Mouse (Mus musculus): ENCODE measurements around the gene Gak. TPM values are rescaled to one million over a fixed set of nuclear protein-coding genes. Genes with fewer than 3 reads are reported as not detected.
A peak's percentile ranks its signal among the peaks of the same experiment; 100 is the strongest.
"Not testable (repeated sequence)": the region's sequence is repeated elsewhere in the genome, so short reads cannot be mapped to it uniquely, and the experiment has no call there.

Gene Gak
- polyA plus RNA-seq, 1 experiment from 2014 or later = 29.4 TPM

- H3K4me3 ChIP-seq (ENCODE audit: low read depth, low read length) = no peak overlapping the region
These were observed 6.6 kb upstream of the Gak start for GRCm38 (mm10) chr5:108636172-108636571.

GRCm38 (mm10) chr5:108634088-108634487 lies 4.5 kb upstream of the Gak start:
- not testable (repeated sequence) for H3K27ac ChIP-seq (ENCODE audit: low read depth, low read length); ATAC-seq (replicated peaks; ENCODE audit: insufficient number of reproducible peaks, low FRiP score, low TSS enrichment); H3K9me3 ChIP-seq (replicated peaks; ENCODE audit: control insufficient read depth, low read length); H3K27me3 ChIP-seq (ENCODE audit: control insufficient read depth, insufficient read depth, low read length); H3K4me3 ChIP-seq (ENCODE audit: low read depth, low read length); H3K4me2 ChIP-seq; H3K36me3 ChIP-seq (ENCODE audit: control insufficient read depth, insufficient read depth, low read length); H3K9ac ChIP-seq (ENCODE audit: low read depth, low read length); H3K4me1 ChIP-seq (ENCODE audit: control insufficient read depth, insufficient read depth, low read length)
- WGBS (ENCODE audit: insufficient replicate concordance) = 85% methylated on average over 2 of the region's 3 CpGs

More at GRCm38 (mm10) chr5:108636172-108636571, 6.6 kb upstream of the Gak start:
- no peaks in the 10 kb centered on the region for H3K9me3 ChIP-seq (replicated peaks; ENCODE audit: control insufficient read depth, low read length)
- no peaks in the 10 kb centered on the region for H3K36me3 ChIP-seq (ENCODE audit: control insufficient read depth, insufficient read depth, low read length)
- H3K4me2 ChIP-seq = no peak overlapping the region
- no peaks in the 10 kb centered on the region for H3K4me1 ChIP-seq (ENCODE audit: control insufficient read depth, insufficient read depth, low read length)
- no peak overlapping the region for H3K27ac ChIP-seq (ENCODE audit: low read depth, low read length)
- no peak for ATAC-seq (replicated peaks; ENCODE audit: insufficient number of reproducible peaks, low FRiP score, low TSS enrichment)
- H3K27me3 ChIP-seq (ENCODE audit: control insufficient read depth, insufficient read depth, low read length) = no peaks in the 10 kb centered on the region
- no peak overlapping the region for H3K9ac ChIP-seq (ENCODE audit: low read depth, low read length)
- WGBS (ENCODE audit: insufficient replicate concordance) = 63% methylated on average over 4 of the region's 4 CpGs

GRCm38 (mm10) chr5:108633676-108634075 lies 4.1 kb upstream of the Gak start:
- Histone ChIP-seq H3K4me2 (no peak overlapping the region), H3K9ac (ENCODE audit: low read depth, low read length) (no peak overlapping the region), H3K4me1 (ENCODE audit: control insufficient read depth, insufficient read depth, low read length) (peaks cover 8% of the 10 kb centered on the region), H3K36me3 (ENCODE audit: control insufficient read depth, insufficient read depth, low read length) (no peaks in the 10 kb centered on the region), H3K4me3 (ENCODE audit: low read depth, low read length) (no peak overlapping the region), H3K27me3 (ENCODE audit: control insufficient read depth, insufficient read depth, low read length) (no peaks in the 10 kb centered on the region), H3K27ac (ENCODE audit: low read depth, low read length) (no peak overlapping the region), H3K9me3 (replicated peaks; ENCODE audit: control insufficient read depth, low read length) (no peaks in the 10 kb centered on the region)
- ATAC-seq (replicated peaks; ENCODE audit: insufficient number of reproducible peaks, low FRiP score, low TSS enrichment) = no peak
- 85% methylated on average over 4 of the region's 4 CpGs for WGBS (ENCODE audit: insufficient replicate concordance)

- peaks cover 6% of the 10 kb centered on the region for H3K36me3 ChIP-seq (ENCODE audit: control insufficient read depth, insufficient read depth, low read length)
- ATAC-seq (replicated peaks; ENCODE audit: insufficient number of reproducible peaks, low FRiP score, low TSS enrichment) = peak; percentile 83
- H3K4me3 ChIP-seq (ENCODE audit: low read depth, low read length) = peak overlapping the region; percentile 96
- no peaks in the 10 kb centered on the region for H3K9me3 ChIP-seq (replicated peaks; ENCODE audit: control insufficient read depth, low read length)
- 2% methylated on average over 32 of the region's 32 CpGs for WGBS (ENCODE audit: insufficient replicate concordance)
- H3K9ac ChIP-seq (ENCODE audit: low read depth, low read length) = peak overlapping the region; percentile 96
- H3K4me2 ChIP-seq = peak overlapping the region; percentile 93
- no peaks in the 10 kb centered on the region for H3K27me3 ChIP-seq (ENCODE audit: control insufficient read depth, insufficient read depth, low read length)
- H3K4me1 ChIP-seq (ENCODE audit: control insufficient read depth, insufficient read depth, low read length) = peaks cover 12% of the 10 kb centered on the region
- peak overlapping the region; percentile 90 for H3K27ac ChIP-seq (ENCODE audit: low read depth, low read length)
These were observed 493 bp downstream of the Gak start for GRCm38 (mm10) chr5:108628891-108629633.

- Histone ChIP-seq H3K9ac (ENCODE audit: low read depth, low read length) (no peak overlapping the region), H3K27ac (ENCODE audit: low read depth, low read length) (no peak overlapping the region), H3K4me2 (no peak overlapping the region), H3K36me3 (ENCODE audit: control insufficient read depth, insufficient read depth, low read length) (peaks cover 20% of the 10 kb centered on the region), H3K4me3 (ENCODE audit: low read depth, low read length) (no peak overlapping the region), H3K4me1 (ENCODE audit: control insufficient read depth, insufficient read depth, low read length) (peaks cover 12% of the 10 kb centered on the region), H3K27me3 (ENCODE audit: control insufficient read depth, insufficient read depth, low read length) (no peaks in the 10 kb centered on the region), H3K9me3 (replicated peaks; ENCODE audit: control insufficient read depth, low read length) (no peaks in the 10 kb centered on the region)
- ATAC-seq (replicated peaks; ENCODE audit: insufficient number of reproducible peaks, low FRiP score, low TSS enrichment) = no peak
- 66% methylated on average over 4 of the region's 4 CpGs for WGBS (ENCODE audit: insufficient replicate concordance)
These were observed 3.4 kb downstream of the Gak start for GRCm38 (mm10) chr5:108626050-108626660.

- H3K27ac ChIP-seq (ENCODE audit: low read depth, low read length) = no peak overlapping the region; the same call in 1 of the 2 replicates
These were observed 7.7 kb downstream of the Gak start for GRCm38 (mm10) chr5:108621870-108622269.

GRCm38 (mm10) chr5:108610426-108610825 lies 19.1 kb downstream of the Gak start:
- H3K4me1 ChIP-seq (ENCODE audit: control insufficient read depth, insufficient read depth, low read length) = no peaks in the 10 kb centered on the region
- no peaks in the 10 kb centered on the region for H3K9me3 ChIP-seq (replicated peaks; ENCODE audit: control insufficient read depth, low read length)
- no peak for ATAC-seq (replicated peaks; ENCODE audit: insufficient number of reproducible peaks, low FRiP score, low TSS enrichment)
- no peaks in the 10 kb centered on the region for H3K27me3 ChIP-seq (ENCODE audit: control insufficient read depth, insufficient read depth, low read length)
- H3K4me3 ChIP-seq (ENCODE audit: low read depth, low read length) = no peak overlapping the region
- WGBS (ENCODE audit: insufficient replicate concordance) = 85% methylated on average over 1 of the region's 1 CpGs
- H3K4me2 ChIP-seq = no peak overlapping the region
- no peak overlapping the region for H3K9ac ChIP-seq (ENCODE audit: low read depth, low read length)
- H3K36me3 ChIP-seq (ENCODE audit: control insufficient read depth, insufficient read depth, low read length) = peaks cover 39% of the 10 kb centered on the region
- H3K27ac ChIP-seq (ENCODE audit: low read depth, low read length) = no peak overlapping the region

More at GRCm38 (mm10) chr5:108621870-108622269, 7.7 kb downstream of the Gak start:
- no peaks in the 10 kb centered on the region for H3K27me3 ChIP-seq (ENCODE audit: control insufficient read depth, insufficient read depth, low read length)
- no peak overlapping the region for H3K4me3 ChIP-seq (ENCODE audit: low read depth, low read length)
- ATAC-seq (replicated peaks; ENCODE audit: insufficient number of reproducible peaks, low FRiP score, low TSS enrichment) = no peak
- H3K36me3 ChIP-seq (ENCODE audit: control insufficient read depth, insufficient read depth, low read length) = peaks cover 24% of the 10 kb centered on the region
- H3K9ac ChIP-seq (ENCODE audit: low read depth, low read length) = no peak overlapping the region
- no peaks in the 10 kb centered on the region for H3K9me3 ChIP-seq (replicated peaks; ENCODE audit: control insufficient read depth, low read length)
- 47% methylated on average over 2 of the region's 2 CpGs for WGBS (ENCODE audit: insufficient replicate concordance)
- H3K4me2 ChIP-seq = no peak overlapping the region
- H3K4me1 ChIP-seq (ENCODE audit: control insufficient read depth, insufficient read depth, low read length) = no peaks in the 10 kb centered on the region

DNA sequence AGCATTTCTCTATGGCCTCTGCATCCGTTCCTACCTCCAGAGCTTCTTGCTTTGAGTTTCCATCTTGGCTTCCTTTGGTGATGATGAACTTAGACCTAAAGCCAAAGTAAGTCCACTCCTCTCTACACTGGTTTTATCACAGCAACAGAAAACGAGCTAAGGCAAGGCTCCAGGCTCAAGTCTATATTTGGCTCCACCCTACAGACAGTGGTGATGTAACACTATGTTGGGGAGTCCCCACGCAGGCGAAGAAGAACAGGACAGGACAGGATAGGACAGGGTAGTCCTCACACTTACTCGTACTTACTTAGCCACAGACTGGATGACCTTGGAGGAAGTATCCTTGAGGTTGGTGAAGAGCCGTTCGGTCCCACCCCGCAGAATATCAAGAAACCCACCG lies 27.0 kb downstream of the Gak start:
- no peaks in the 10 kb centered on the region for H3K27me3 ChIP-seq (ENCODE audit: control insufficient read depth, insufficient read depth, low read length)
- no peak for ATAC-seq (replicated peaks; ENCODE audit: insufficient number of reproducible peaks, low FRiP score, low TSS enrichment)
- 89% methylated on average over 9 of the region's 9 CpGs for WGBS (ENCODE audit: insufficient replicate concordance)
- H3K4me1 ChIP-seq (ENCODE audit: control insufficient read depth, insufficient read depth, low read length) = no peaks in the 10 kb centered on the region
- H3K4me3 ChIP-seq (ENCODE audit: low read depth, low read length) = no peak overlapping the region
- no peak overlapping the region for H3K9ac ChIP-seq (ENCODE audit: low read depth, low read length)
- H3K27ac ChIP-seq (ENCODE audit: low read depth, low read length) = no peak overlapping the region
- H3K9me3 ChIP-seq (replicated peaks; ENCODE audit: control insufficient read depth, low read length) = no peaks in the 10 kb centered on the region
- H3K36me3 ChIP-seq (ENCODE audit: control insufficient read depth, insufficient read depth, low read length) = peaks cover 49% of the 10 kb centered on the region
- no peak overlapping the region for H3K4me2 ChIP-seq
